Mouse (Mus musculus) erythroblast, embryonic 14.5 days (primary cell): Measurements from ENCODE around the gene Chd5.

ENCODE experiments used
- GATA1 ChIP-seq: IDR thresholded peaks from 2 replicates; pipeline ENCODE4 v1.6.1; 2012; ENCODE audit warnings: low read length, inconsistent platforms, mixed read lengths
- TAL1 ChIP-seq: IDR thresholded peaks from 3 replicates; pipeline ENCODE4 v1.6.1; 2012; ENCODE audit warnings: low read length, inconsistent platforms, mixed read lengths

DNA sequence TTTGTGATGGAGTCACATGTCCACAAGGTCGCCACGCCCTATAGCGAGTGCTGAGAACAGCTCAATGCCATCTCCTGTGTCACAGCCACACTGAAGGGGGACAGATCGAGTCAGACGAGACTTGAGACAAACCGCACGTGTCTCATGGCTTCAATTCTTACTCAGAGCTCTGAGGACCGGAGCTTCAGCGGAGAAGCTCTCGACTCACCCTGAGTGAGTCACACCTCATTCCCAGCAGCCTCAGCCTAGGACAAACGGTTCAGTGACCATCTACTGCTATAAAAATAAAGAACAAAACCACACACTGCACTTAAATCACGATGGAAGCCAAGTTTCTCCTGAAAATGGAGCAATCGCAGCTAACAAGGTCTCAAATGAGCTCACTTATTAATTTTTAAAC is 72.5 kb downstream of the Chd5 start:
- TF ChIP-seq GATA1 (no peak), TAL1 (no peak)
